ENCODE assay signal across 10 mouse cellular contexts in genomic region chr7:16729563-16729962, GRCm38 (mm10). TPM values are rescaled to one million over a fixed set of nuclear protein-coding genes. Genes with fewer than 3 reads are reported as not detected.
DNase-seq lines count a peak whose midpoint lies in the region; ATAC-seq lines count a peak whose summit lies in the region.
"Not testable (repeated sequence)": the region's sequence is repeated elsewhere in the genome, so short reads cannot be mapped to it uniquely, and the experiment has no call there.
"Had no signal": no experiment of that assay in that cellular context is flagged by ENCODE, and none has a peak within 500 bp of the region (broad histone marks: within the 10 kb centered on the region; RNA-seq: fewer than 3 reads in every experiment).

No protein-coding gene starts in this region.

- H3K9ac ChIP-seq in heart, embryonic 15.5 days; limb, embryonic 13.5 days; neural tube, embryonic 12.5 days: not testable (repeated sequence)

- DNase-seq in adrenal gland, postnatal 14 days, result peak; percentile 31
- not testable (repeated sequence) for DNase-seq in forebrain, embryonic 10.5 days (ENCODE audit: extremely low spot score, low spot score)
- peak; percentile 21 for DNase-seq in kidney, adult 18-20 months
- DNase-seq in lung, postnatal 14 days, result peak; percentile 29

- ATAC-seq in heart, embryonic 15.5 days (replicated peaks; ENCODE audit: insufficient number of reproducible peaks, insufficient read depth, low FRiP score, low read depth), result not testable (repeated sequence)
- peak; percentile 33; the same call in 1 of the 2 replicates for ATAC-seq in limb, embryonic 13.5 days (ENCODE audit: low FRiP score, low read depth)
- peak; percentile 50; the same call in 1 of the 2 replicates for ATAC-seq in neural tube, embryonic 12.5 days (ENCODE audit: low FRiP score, low read depth)

- peaks cover 18% of the 10 kb centered on the region for H3K4me1 ChIP-seq in forebrain, embryonic 10.5 days
- H3K4me1 ChIP-seq in heart, embryonic 15.5 days (replicated peaks), result peaks cover 17% of the 10 kb centered on the region
- peaks cover 13% of the 10 kb centered on the region for H3K4me1 ChIP-seq in limb, embryonic 13.5 days
- not testable (repeated sequence) for H3K4me1 ChIP-seq in neural tube, embryonic 12.5 days

- not testable (repeated sequence) for H3K36me3 ChIP-seq in forebrain, embryonic 10.5 days (replicated peaks); heart, embryonic 15.5 days; limb, embryonic 13.5 days; neural tube, embryonic 12.5 days

- H3K27me3 ChIP-seq in forebrain, embryonic 10.5 days (ENCODE audit: poor library complexity, severe bottlenecking); heart, embryonic 15.5 days; limb, embryonic 13.5 days; neural tube, embryonic 12.5 days (replicated peaks): not testable (repeated sequence)

- H3K4me3 ChIP-seq in forebrain, embryonic 10.5 days, result peak overlapping the region; percentile 32; the same call in 1 of the 2 replicates
- H3K4me3 ChIP-seq in heart, embryonic 15.5 days, result 0 out of 2 replicates have a peak overlapping the region, but pooled peaks have one; percentile 7
- H3K4me3 ChIP-seq in limb, embryonic 13.5 days; neural tube, embryonic 12.5 days: not testable (repeated sequence)

- H3K27ac ChIP-seq in forebrain, embryonic 10.5 days, result peak overlapping the region; percentile 68
- H3K27ac ChIP-seq in heart, embryonic 15.5 days, result peak overlapping the region; percentile 55; the same call in 1 of the 2 replicates
- H3K27ac ChIP-seq in limb, embryonic 13.5 days; neural tube, embryonic 12.5 days: not testable (repeated sequence)

- 6% methylated on average over 7 of the region's 7 CpGs for WGBS in forebrain, embryonic 10.5 days
- 2% methylated on average over 7 of the region's 7 CpGs for WGBS in heart, embryonic 15.5 days
- WGBS in limb, embryonic 13.5 days, result under 1% methylated on average over 7 of the region's 7 CpGs
- 2% methylated on average over 7 of the region's 7 CpGs for WGBS in neural tube, embryonic 12.5 days

- H3K9me3 ChIP-seq in forebrain, embryonic 10.5 days; heart, embryonic 15.5 days (replicated peaks); limb, embryonic 13.5 days; neural tube, embryonic 12.5 days: not testable (repeated sequence)

- peak overlapping the region; percentile 34 for H3K4me2 ChIP-seq in heart, embryonic 15.5 days
- H3K4me2 ChIP-seq in limb, embryonic 13.5 days (replicated peaks), result peak overlapping the region; percentile 54
- peak overlapping the region; percentile 36 for H3K4me2 ChIP-seq in neural tube, embryonic 12.5 days (replicated peaks)

RNA-seq across cellular contexts. Expression of gene Ceacam9, which starts 7.8 kb away (rescaled TPM):
- total RNA-seq in adrenal gland, postnatal 14 days (2021), result not detected in 2 replicates
- polyA plus RNA-seq in forebrain, embryonic 10.5 days (2016; fragmentation: Nextera tagmentation; extraction: Ambion mirVana), result not detected in 2 replicates
- not detected in 2 replicates for polyA plus RNA-seq in heart, embryonic 15.5 days (2015; fragmentation: Nextera tagmentation; extraction: Ambion mirVana)
- not detected in 2 replicates for polyA plus RNA-seq in limb, embryonic 13.5 days (2015; fragmentation: Nextera tagmentation; extraction: Ambion mirVana)
- not detected in 2 replicates for polyA plus RNA-seq in neural tube, embryonic 12.5 days (2016; fragmentation: Nextera tagmentation; extraction: Ambion mirVana)
- total RNA-seq: gastrocnemius, postnatal 4 days had no signal
- polyA plus RNA-seq: erythroblast, embryonic 14.5 days; lung, postnatal 0 days had no signal

RNA-seq across cellular contexts. Expression of gene Ap2s1, which starts 8.6 kb away (rescaled TPM):
- total RNA-seq in adrenal gland, postnatal 14 days (2021), result 130 and 147 TPM in 2 replicates
- 249 and 254 TPM in 2 replicates for polyA plus RNA-seq in forebrain, embryonic 10.5 days (2016; fragmentation: Nextera tagmentation; extraction: Ambion mirVana)
- polyA plus RNA-seq in heart, embryonic 15.5 days (2015; fragmentation: Nextera tagmentation; extraction: Ambion mirVana), result 194 and 219 TPM in 2 replicates
- polyA plus RNA-seq in limb, embryonic 13.5 days (2015; fragmentation: Nextera tagmentation; extraction: Ambion mirVana), result 243 and 265 TPM in 2 replicates
- polyA plus RNA-seq in neural tube, embryonic 12.5 days (2016; fragmentation: Nextera tagmentation; extraction: Ambion mirVana), result 286 and 298 TPM in 2 replicates

RNA-seq across cellular contexts. Expression of gene Slc1a5, which starts 51.6 kb away (rescaled TPM):
- total RNA-seq in adrenal gland, postnatal 14 days (2021), result 120 and 160 TPM in 2 replicates
- polyA plus RNA-seq in forebrain, embryonic 10.5 days (2016; fragmentation: Nextera tagmentation; extraction: Ambion mirVana), result 44.3 and 46.2 TPM in 2 replicates
- 40.2 and 46.4 TPM in 2 replicates for polyA plus RNA-seq in heart, embryonic 15.5 days (2015; fragmentation: Nextera tagmentation; extraction: Ambion mirVana)
- polyA plus RNA-seq in limb, embryonic 13.5 days (2015; fragmentation: Nextera tagmentation; extraction: Ambion mirVana), result 33.1 and 35.5 TPM in 2 replicates
- 17.8 and 18.9 TPM in 2 replicates for polyA plus RNA-seq in neural tube, embryonic 12.5 days (2016; fragmentation: Nextera tagmentation; extraction: Ambion mirVana)

RNA-seq across cellular contexts. Expression of gene Ceacam15, which starts 54.1 kb away (rescaled TPM):
- total RNA-seq in adrenal gland, postnatal 14 days (2021), result not detected in 2 replicates
- polyA plus RNA-seq in forebrain, embryonic 10.5 days (2016; fragmentation: Nextera tagmentation; extraction: Ambion mirVana), result not detected in 2 replicates
- 0.60 and 0.68 TPM in 2 replicates for polyA plus RNA-seq in heart, embryonic 15.5 days (2015; fragmentation: Nextera tagmentation; extraction: Ambion mirVana)
- not detected in 2 replicates for polyA plus RNA-seq in limb, embryonic 13.5 days (2015; fragmentation: Nextera tagmentation; extraction: Ambion mirVana)
- not detected in 2 replicates for polyA plus RNA-seq in neural tube, embryonic 12.5 days (2016; fragmentation: Nextera tagmentation; extraction: Ambion mirVana)
- total RNA-seq: gastrocnemius, postnatal 4 days had no signal
- polyA plus RNA-seq: erythroblast, embryonic 14.5 days; lung, postnatal 0 days had no signal
